22 mouse cellular contexts compared by ENCODE assay signal in genomic region chr16:34039736-34040135, GRCm38 (mm10).
DNase-seq lines count a peak whose midpoint lies in the region; ATAC-seq and TF ChIP-seq lines count a peak whose summit lies in the region.
"Had no signal": no experiment of that assay in that cellular context is flagged by ENCODE, and none has a peak within 500 bp of the region (broad histone marks: within the 10 kb centered on the region; RNA-seq: fewer than 3 reads in every experiment).

No protein-coding gene starts in this region.

- no peak for TF ChIP-seq CTCF in gastrocnemius, adult 2 months (IDR thresholded peaks at IDR 0.05)
- no peak for TF ChIP-seq CTCF in liver, postnatal 0 days (IDR thresholded peaks at IDR 0.05; ENCODE audit: low read depth)

- H3K9ac ChIP-seq in liver, embryonic 13.5 days = no peak overlapping the region
- H3K9ac ChIP-seq in liver, postnatal 0 days (replicated peaks) = no peak overlapping the region
- H3K9ac ChIP-seq in lung, embryonic 16.5 days (ENCODE audit: low read length) = no peak overlapping the region
- H3K9ac ChIP-seq in forebrain, embryonic 14.5 days (ENCODE audit: low read length) = no peak overlapping the region
- H3K9ac ChIP-seq: forebrain, embryonic 15.5 days; intestine, embryonic 15.5 days; limb, embryonic 13.5 days; liver, embryonic 14.5 days; midbrain, embryonic 12.5 days; neural tube, embryonic 13.5 days had no signal

- H3K27ac ChIP-seq in gastrocnemius, adult 2 months = peak overlapping the region; percentile 38; the same call in 1 of the 2 replicates
- peak overlapping the region; percentile 25; the same call in 1 of the 2 replicates for H3K27ac ChIP-seq in liver, embryonic 13.5 days
- H3K27ac ChIP-seq in liver, postnatal 0 days (ENCODE audit: low read depth) = no peak overlapping the region
- H3K27ac ChIP-seq in lung, embryonic 16.5 days (ENCODE audit: low read length) = peak overlapping the region; percentile 25
- H3K27ac ChIP-seq in forebrain, embryonic 14.5 days (ENCODE audit: low read depth, low read length) = no peak overlapping the region
- H3K27ac ChIP-seq: forebrain, embryonic 15.5 days; intestine, embryonic 15.5 days; kidney, postnatal 0 days; limb, embryonic 13.5 days; liver, embryonic 14.5 days; midbrain, embryonic 12.5 days; neural tube, embryonic 13.5 days had no signal

- H3K4me3 ChIP-seq in gastrocnemius, adult 2 months = no peak overlapping the region
- H3K4me3 ChIP-seq in liver, embryonic 13.5 days (replicated peaks) = no peak overlapping the region
- H3K4me3 ChIP-seq in liver, postnatal 0 days (ENCODE audit: low read depth, low read length) = no peak overlapping the region
- no peak overlapping the region for H3K4me3 ChIP-seq in lung, embryonic 16.5 days (ENCODE audit: low read length)
- no peak overlapping the region for H3K4me3 ChIP-seq in forebrain, embryonic 14.5 days (ENCODE audit: low read depth, low read length)
- H3K4me3 ChIP-seq: forebrain, embryonic 15.5 days; intestine, embryonic 15.5 days; limb, embryonic 13.5 days; midbrain, embryonic 12.5 days; neural tube, embryonic 13.5 days had no signal

- H3K4me1 ChIP-seq in liver, embryonic 13.5 days (replicated peaks) = peaks cover 79% of the 10 kb centered on the region
- H3K4me1 ChIP-seq in liver, postnatal 0 days (ENCODE audit: insufficient read depth) = peaks cover 22% of the 10 kb centered on the region
- H3K4me1 ChIP-seq in lung, embryonic 16.5 days (replicated peaks; ENCODE audit: control insufficient read depth, insufficient read depth, low read length) = peaks cover 45% of the 10 kb centered on the region
- no peaks in the 10 kb centered on the region for H3K4me1 ChIP-seq in forebrain, embryonic 14.5 days (ENCODE audit: control insufficient read depth, insufficient read depth, low read length)
- H3K4me1 ChIP-seq: forebrain, embryonic 15.5 days; limb, embryonic 13.5 days; midbrain, embryonic 12.5 days; neural tube, embryonic 13.5 days had no signal

- no peak overlapping the region for H3K4me2 ChIP-seq in liver, embryonic 13.5 days
- no peak overlapping the region for H3K4me2 ChIP-seq in liver, postnatal 0 days (ENCODE audit: low read depth, low read length)
- H3K4me2 ChIP-seq in lung, embryonic 16.5 days (ENCODE audit: low read depth, low read length) = no peak overlapping the region
- no peak overlapping the region for H3K4me2 ChIP-seq in forebrain, embryonic 14.5 days (ENCODE audit: low read length)
- H3K4me2 ChIP-seq: forebrain, embryonic 15.5 days; intestine, embryonic 15.5 days; limb, embryonic 13.5 days; midbrain, embryonic 12.5 days; neural tube, embryonic 13.5 days had no signal

- TF ChIP-seq EP300 in liver, postnatal 0 days (IDR thresholded peaks at IDR 0.05; ENCODE audit: low read depth) = no peak

- no peaks in the 10 kb centered on the region for H3K27me3 ChIP-seq in liver, embryonic 13.5 days
- H3K27me3 ChIP-seq in liver, postnatal 0 days (ENCODE audit: insufficient read depth, low read length) = no peaks in the 10 kb centered on the region
- H3K27me3 ChIP-seq in lung, embryonic 16.5 days (ENCODE audit: control insufficient read depth, insufficient read depth, low read depth, low read length) = no peaks in the 10 kb centered on the region
- no peaks in the 10 kb centered on the region for H3K27me3 ChIP-seq in forebrain, embryonic 14.5 days (replicated peaks; ENCODE audit: control insufficient read depth, insufficient read depth, low read length)
- H3K27me3 ChIP-seq: forebrain, embryonic 15.5 days; intestine, embryonic 15.5 days; limb, embryonic 13.5 days; midbrain, embryonic 12.5 days; neural tube, embryonic 13.5 days; Patski had no signal

- intact Hi-C loops in gastrocnemius, adult 2 months (cut with DNase I) = no loop called here
- intact Hi-C loops in gastrocnemius, postnatal 36 days (cut with DNase I) = no loop called here

- DNase-seq in gastrocnemius, adult 2 months = no peak
- no peak for DNase-seq in gastrocnemius, postnatal 36 days
- no peak for DNase-seq in liver, embryonic 13.5 days
- DNase-seq in liver, postnatal 0 days = no peak
- DNase-seq in lung, postnatal 36 days = peak; percentile 73
- DNase-seq in forebrain, embryonic 14.5 days (ENCODE audit: low spot score) = no peak
- no peak for DNase-seq in thymus, postnatal 25 days
- DNase-seq: adrenal gland, postnatal 10 days; cerebellum, adult 8-10 months; kidney, adult 8-10 months; kidney, postnatal 4 days had no signal

- 62% methylated on average over 4 of the region's 4 CpGs for WGBS in liver, embryonic 13.5 days (ENCODE audit: insufficient replicate concordance)
- 67% methylated on average over 4 of the region's 4 CpGs for WGBS in liver, postnatal 0 days (ENCODE audit: insufficient replicate concordance)
- WGBS in lung, embryonic 16.5 days = 46% methylated on average over 4 of the region's 4 CpGs
- 90% methylated on average over 4 of the region's 4 CpGs for WGBS in forebrain, embryonic 14.5 days

- no peak for ATAC-seq in liver, embryonic 13.5 days (ENCODE audit: low read depth)
- ATAC-seq in liver, postnatal 0 days = no peak
- ATAC-seq in lung, embryonic 16.5 days (ENCODE audit: low read depth) = peak; percentile 56
- ATAC-seq in forebrain, embryonic 14.5 days = no peak
- ATAC-seq: forebrain, embryonic 15.5 days; hindbrain, embryonic 16.5 days; intestine, embryonic 15.5 days; Patski had no signal

- no peaks in the 10 kb centered on the region for H3K36me3 ChIP-seq in liver, embryonic 13.5 days
- peaks cover 13% of the 10 kb centered on the region; the same call in 1 of the 2 replicates for H3K36me3 ChIP-seq in liver, postnatal 0 days (replicated peaks; ENCODE audit: insufficient read depth, low read length)
- no peaks in the 10 kb centered on the region for H3K36me3 ChIP-seq in lung, embryonic 16.5 days (ENCODE audit: control insufficient read depth, insufficient read depth, low read length)
- peaks cover 39% of the 10 kb centered on the region for H3K36me3 ChIP-seq in forebrain, embryonic 14.5 days (ENCODE audit: control insufficient read depth, insufficient read depth, low read length)
- H3K36me3 ChIP-seq: G1E had no signal

- no peaks in the 10 kb centered on the region for H3K9me3 ChIP-seq in liver, embryonic 13.5 days (replicated peaks)
- no peaks in the 10 kb centered on the region for H3K9me3 ChIP-seq in liver, postnatal 0 days (ENCODE audit: low read length)
- no peaks in the 10 kb centered on the region for H3K9me3 ChIP-seq in lung, embryonic 16.5 days (ENCODE audit: control insufficient read depth, low read length)
- H3K9me3 ChIP-seq in forebrain, embryonic 14.5 days (replicated peaks; ENCODE audit: control insufficient read depth, low read length) = no peaks in the 10 kb centered on the region
- H3K9me3 ChIP-seq: forebrain, embryonic 15.5 days; G1E; intestine, embryonic 15.5 days; limb, embryonic 13.5 days; midbrain, embryonic 12.5 days; neural tube, embryonic 13.5 days had no signal

Comparison
In these comparisons a context has a peak if more than half of its experiments do, and no peak if none do; other contexts are left out.
1. H3K27ac ChIP-seq: peak in gastrocnemius, adult 2 months (single experiment), liver, embryonic 13.5 days (single experiment) and lung, embryonic 16.5 days (single experiment); none in liver, postnatal 0 days (single experiment) and forebrain, embryonic 14.5 days (single experiment).